Mouse (Mus musculus) heart, embryonic 11.5 days (tissue): ENCODE results near the gene Olfr987. TPM values are rescaled to one million over a fixed set of nuclear protein-coding genes. Genes with fewer than 3 reads are reported as not detected.

Source experiments
- polyA plus RNA-seq: library from polyadenylated mRNA; unstranded; fragments of >200 nt; fragmentation: Nextera tagmentation; extraction: Ambion mirVana; gene quantifications from 2 replicates; pipeline ENCODE4 v1.2.1, GENCODE M21; 2014

Olfr987 gene
- polyA plus RNA-seq, 1 experiment from 2014 or later: not detected

Other genes with a start within 250 kb of the Olfr987 start
- gene Aplnr, start 203.1 kb downstream of the Olfr987 start, polyA plus RNA-seq: 8.9 and 9.7 TPM in 2 replicates
- 0.07 and 0.24 TPM in 2 replicates for gene Lrrc55, start 142.1 kb downstream of the Olfr987 start, polyA plus RNA-seq
- not detected in 2 replicates for gene Olfr988, start 23.9 kb upstream of the Olfr987 start, polyA plus RNA-seq
- gene Olfr992, start 70.2 kb upstream of the Olfr987 start, polyA plus RNA-seq: not detected in 2 replicates
- not detected in 2 replicates for gene Olfr993, start 75.6 kb upstream of the Olfr987 start, polyA plus RNA-seq
- gene Olfr994, start 97.1 kb upstream of the Olfr987 start, polyA plus RNA-seq: not detected in 2 replicates
- gene Olfr995, start 104.3 kb upstream of the Olfr987 start, polyA plus RNA-seq: not detected in 2 replicates
- gene 4833423E24Rik, start 179.7 kb upstream of the Olfr987 start, polyA plus RNA-seq: not detected in 2 replicates
- not detected in 2 replicates for gene Olfr996, start 239.9 kb upstream of the Olfr987 start, polyA plus RNA-seq
- not detected in 2 replicates for gene Olfr998, start 249.6 kb upstream of the Olfr987 start, polyA plus RNA-seq